ENCODE assay signal across 9 mouse cellular contexts in genomic region chr14:61293884-61294737, GRCm38 (mm10). TPM values are rescaled to one million over a fixed set of nuclear protein-coding genes. Genes with fewer than 3 reads are reported as not detected.
DNase-seq lines count a peak whose midpoint lies in the region; ATAC-seq and TF ChIP-seq lines count a peak whose summit lies in the region.
"Had no signal": no experiment of that assay in that cellular context is flagged by ENCODE, and none has a peak within 500 bp of the region (broad histone marks: within the 10 kb centered on the region; RNA-seq: fewer than 3 reads in every experiment).

No protein-coding gene starts in this region.

- no peak overlapping the region for H3K27ac ChIP-seq in kidney, postnatal 0 days
- H3K27ac ChIP-seq in liver, embryonic 12.5 days: no peak overlapping the region
- no peak overlapping the region for H3K27ac ChIP-seq in olfactory bulb, adult 2 months (ENCODE audit: insufficient read depth, low read depth, low read length)
- H3K27ac ChIP-seq: lung, embryonic 15.5 days had no signal

- no peak overlapping the region for H3K9ac ChIP-seq in kidney, postnatal 0 days (ENCODE audit: low read depth, low read length)
- H3K9ac ChIP-seq in liver, embryonic 12.5 days: no peak overlapping the region
- H3K9ac ChIP-seq: lung, embryonic 15.5 days had no signal

- DNase-seq in CD8-positive naive resting alpha-beta T cell, adult 2 months (ENCODE audit: low read depth in 2 of 2, low spot score in 2 of 2): peak; percentile 53 to 68
- DNase-seq in adrenal gland, adult (ENCODE audit: inconsistent age in 2 of 2, low spot score in 1 of 2): peak; percentile 65 to 92
- peak; percentile 80 for DNase-seq in embryo, embryonic 10.5 days (ENCODE audit: low spot score)
- peak; percentile 74 for DNase-seq in kidney, postnatal 0 days (ENCODE audit: low spot score)
- DNase-seq in thymus, postnatal 25 days: peak; percentile 75

- no peaks in the 10 kb centered on the region for H3K36me3 ChIP-seq in kidney, postnatal 0 days (ENCODE audit: insufficient read depth, low read length)
- H3K36me3 ChIP-seq in liver, embryonic 12.5 days: no peaks in the 10 kb centered on the region
- H3K36me3 ChIP-seq: lung, embryonic 15.5 days had no signal

- H3K27me3 ChIP-seq in kidney, postnatal 0 days (ENCODE audit: insufficient read depth, low read length): no peaks in the 10 kb centered on the region
- H3K27me3 ChIP-seq in liver, embryonic 12.5 days (replicated peaks): 0 out of 2 replicates have a peak, but pooled peaks cover 3% of the 10 kb centered on the region
- H3K27me3 ChIP-seq: lung, embryonic 15.5 days had no signal

- no peak for TF ChIP-seq POLR2A in olfactory bulb, adult 2 months (IDR thresholded peaks at IDR 0.05; ENCODE audit: insufficient read depth, low read depth, low read length)

- no peaks in the 10 kb centered on the region for H3K4me1 ChIP-seq in kidney, postnatal 0 days (replicated peaks; ENCODE audit: insufficient read depth, low read length)
- H3K4me1 ChIP-seq in liver, embryonic 12.5 days: peaks cover 1% of the 10 kb centered on the region; the same call in 1 of the 2 replicates
- no peaks in the 10 kb centered on the region for H3K4me1 ChIP-seq in olfactory bulb, adult 2 months (ENCODE audit: control insufficient read depth, insufficient read depth, low read length)

- no peaks in the 10 kb centered on the region for H3K9me3 ChIP-seq in kidney, postnatal 0 days (replicated peaks; ENCODE audit: low read length)
- H3K9me3 ChIP-seq in liver, embryonic 12.5 days (replicated peaks): no peaks in the 10 kb centered on the region
- H3K9me3 ChIP-seq: lung, embryonic 15.5 days had no signal

- ATAC-seq in granulocyte monocyte progenitor cell, adult 5-6 weeks (replicated peaks; ENCODE audit: poor library complexity, severe bottlenecking): peak; percentile 67
- ATAC-seq in kidney, postnatal 0 days (replicated peaks; ENCODE audit: low FRiP score, low read depth): no peak
- ATAC-seq in liver, embryonic 12.5 days: peak; percentile 64; the same call in 1 of the 2 replicates

- whole genome bisulfite sequencing in kidney, postnatal 0 days: 54% methylated on average over 16 of the region's 16 CpGs
- 40% methylated on average over 16 of the region's 16 CpGs for WGBS in liver, embryonic 12.5 days (ENCODE audit: insufficient replicate concordance)
- 22% methylated on average over 16 of the region's 16 CpGs for WGBS in olfactory bulb, adult 2 months

- H3K4me2 ChIP-seq in kidney, postnatal 0 days (ENCODE audit: low read length): peak overlapping the region; percentile 10; the same call in 1 of the 2 replicates
- H3K4me2 ChIP-seq in liver, embryonic 12.5 days: peak overlapping the region; percentile 42
- H3K4me2 ChIP-seq: lung, embryonic 15.5 days had no signal

- TF ChIP-seq CTCF in kidney, postnatal 0 days (IDR thresholded peaks at IDR 0.05; ENCODE audit: low read depth): peak; percentile 71
- peak; percentile 58; the same call in 1 of the 2 replicates for TF ChIP-seq CTCF in olfactory bulb, adult 2 months (IDR thresholded peaks at IDR 0.05; ENCODE audit: insufficient read depth, low read depth, low read length)

- no peak overlapping the region for H3K4me3 ChIP-seq in kidney, postnatal 0 days (replicated peaks; ENCODE audit: low read depth, low read length)
- peak overlapping the region; percentile 4; the same call in 1 of the 2 replicates for H3K4me3 ChIP-seq in liver, embryonic 12.5 days
- H3K4me3 ChIP-seq in olfactory bulb, adult 2 months (ENCODE audit: insufficient read depth, low read depth, low read length): no peak overlapping the region
- H3K4me3 ChIP-seq: lung, embryonic 15.5 days had no signal

RNA-seq across cellular contexts. Expression of gene Arl11, which starts 15.4 kb away (rescaled TPM):
- total RNA-seq in granulocyte monocyte progenitor cell, adult 5-6 weeks (2014; fragmentation: Nextera tagmentation): 50.8 and 51.6 TPM in 2 replicates
- 17.3 and 22.7 TPM in 2 replicates for total RNA-seq in granulocyte monocyte progenitor cell, adult 5-6 weeks (2017)
- 0.71 and 1.2 TPM in 2 replicates for polyA plus RNA-seq in kidney, postnatal 0 days (2015; fragmentation: Nextera tagmentation; extraction: Ambion mirVana)
- 1.1 TPM in 2 replicates for polyA plus RNA-seq in liver, embryonic 12.5 days (2016; fragmentation: Nextera tagmentation; extraction: Ambion mirVana)
- not detected in 2 replicates for polyA plus RNA-seq in olfactory bulb, adult 2 months (2012; ENCODE audit: insufficient read depth, insufficient read length, low replicate concordance, missing spikeins)

RNA-seq across cellular contexts. Expression of gene Sgcg, which starts 35.8 kb away (rescaled TPM):
- total RNA-seq in granulocyte monocyte progenitor cell, adult 5-6 weeks (2014; fragmentation: Nextera tagmentation): not detected in 2 replicates
- not detected in 2 replicates for total RNA-seq in granulocyte monocyte progenitor cell, adult 5-6 weeks (2017)
- polyA plus RNA-seq in kidney, postnatal 0 days (2015; fragmentation: Nextera tagmentation; extraction: Ambion mirVana): 0.60 and 1.2 TPM in 2 replicates
- polyA plus RNA-seq in liver, embryonic 12.5 days (2016; fragmentation: Nextera tagmentation; extraction: Ambion mirVana): 0.12 and 0.14 TPM in 2 replicates
- not detected in 2 replicates for polyA plus RNA-seq in olfactory bulb, adult 2 months (2012; ENCODE audit: insufficient read depth, insufficient read length, low replicate concordance, missing spikeins)
